Mouse (Mus musculus) intestine, embryonic 16.5 days (tissue): ENCODE measurements around the gene 4930583I09Rik. TPM values are rescaled to one million over a fixed set of nuclear protein-coding genes. Genes with fewer than 3 reads are reported as not detected.

Source experiments
- ATAC-seq: fragments of 200-750 bp; cut with Nextera tagmentation; 2 replicates; pipeline ENCODE4 v1.8.0; 2017; ENCODE audit warnings: moderate TSS enrichment, moderate library complexity
- H3K27ac ChIP-seq: fragments of 300-500 bp; sonication (generic); 2 replicates; pipeline ENCODE4 v1.5.1; 2014; ENCODE audit warnings: mild to moderate bottlenecking, low read length
- H3K27me3 ChIP-seq: fragments of 300-500 bp; sonication (generic); replicated peaks from 2 replicates; pipeline ENCODE4 v1.6.1; 2014; ENCODE audit warnings: low read length, control low read depth, mixed read lengths; ENCODE audit not compliant: control insufficient read depth, insufficient read depth
- H3K36me3 ChIP-seq: fragments of 300-500 bp; sonication (generic); 2 replicates; pipeline ENCODE4 v1.6.1; 2014; ENCODE audit warnings: low read length, control low read depth; ENCODE audit not compliant: control insufficient read depth, insufficient read depth
- H3K4me1 ChIP-seq: fragments of 300-500 bp; sonication (generic); 2 replicates; pipeline ENCODE4 v1.6.1; 2014; ENCODE audit warnings: low read length, control low read depth, mixed read lengths; ENCODE audit not compliant: control insufficient read depth, insufficient read depth
- H3K4me2 ChIP-seq: fragments of 300-500 bp; sonication (generic); 2 replicates; pipeline ENCODE4 v1.6.1; 2014; ENCODE audit warnings: low read depth, low read length, control low read depth
- H3K4me3 ChIP-seq: fragments of 300-500 bp; sonication (generic); 2 replicates; pipeline ENCODE4 v1.5.1; 2014; ENCODE audit warnings: mild to moderate bottlenecking, low read length
- H3K9ac ChIP-seq: fragments of 300-500 bp; sonication (generic); 2 replicates; pipeline ENCODE4 v1.6.1; 2014; ENCODE audit warnings: low read depth, low read length
- H3K9me3 ChIP-seq: fragments of 300-500 bp; sonication (generic); 2 replicates; pipeline ENCODE4 v1.6.1; 2016; ENCODE audit warnings: low read length, control low read depth; ENCODE audit not compliant: control insufficient read depth
- WGBS: fragments of 180-500 bp; shearing (Covaris S2); extraction: QIAGEN DNeasy Blood & Tissue Kit; methylation state at CpG from one replicate; pipeline ENCODE4 v1.1.7; 2014; 5-methylcytosine and 5-hydroxymethylcytosine counted together
- polyA plus RNA-seq: library from polyadenylated mRNA; unstranded; fragments of >200 nt; fragmentation: Nextera tagmentation; extraction: Ambion mirVana; gene quantifications from 2 replicates; pipeline ENCODE4 v1.2.1, GENCODE M21; 2015

4930583I09Rik gene
- polyA plus RNA-seq, 1 experiment from 2014 or later: not detected

DNA sequence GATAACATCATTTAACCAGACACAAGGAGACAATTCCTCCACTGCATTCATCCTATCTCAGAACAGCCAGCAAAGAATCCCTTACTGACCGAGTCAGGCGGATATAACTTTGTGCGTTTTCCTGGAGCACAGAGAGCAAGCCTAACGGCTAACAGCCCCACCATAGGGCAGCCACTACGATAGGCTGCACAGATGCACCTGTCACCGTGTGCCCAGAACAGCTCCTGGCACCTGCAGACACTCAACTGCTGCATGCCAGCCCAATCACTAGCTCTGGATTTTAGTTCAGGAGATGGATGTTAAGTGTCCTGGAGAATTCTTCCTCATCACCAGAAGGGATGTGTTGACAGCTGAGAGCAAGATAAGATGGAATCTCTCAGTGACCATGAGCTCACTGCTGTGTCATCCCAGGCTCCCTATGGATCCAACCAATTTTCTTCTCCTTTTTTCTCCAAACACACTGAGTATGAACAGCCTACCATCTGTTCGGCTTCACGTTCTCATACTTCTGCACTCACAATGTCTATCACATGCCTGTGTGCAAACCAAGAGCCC lies 29.8 kb downstream of the 4930583I09Rik start:
- no peak for ATAC-seq
- Histone ChIP-seq H3K4me3 (no peak overlapping the region), H3K9ac (no peak overlapping the region), H3K27ac (no peak overlapping the region), H3K4me2 (no peak overlapping the region), H3K27me3 (no peaks in the 10 kb centered on the region), H3K4me1 (no peaks in the 10 kb centered on the region), H3K9me3 (no peaks in the 10 kb centered on the region), H3K36me3 (no peaks in the 10 kb centered on the region)
- WGBS: 81% methylated on average over 8 of the region's 8 CpGs

DNA sequence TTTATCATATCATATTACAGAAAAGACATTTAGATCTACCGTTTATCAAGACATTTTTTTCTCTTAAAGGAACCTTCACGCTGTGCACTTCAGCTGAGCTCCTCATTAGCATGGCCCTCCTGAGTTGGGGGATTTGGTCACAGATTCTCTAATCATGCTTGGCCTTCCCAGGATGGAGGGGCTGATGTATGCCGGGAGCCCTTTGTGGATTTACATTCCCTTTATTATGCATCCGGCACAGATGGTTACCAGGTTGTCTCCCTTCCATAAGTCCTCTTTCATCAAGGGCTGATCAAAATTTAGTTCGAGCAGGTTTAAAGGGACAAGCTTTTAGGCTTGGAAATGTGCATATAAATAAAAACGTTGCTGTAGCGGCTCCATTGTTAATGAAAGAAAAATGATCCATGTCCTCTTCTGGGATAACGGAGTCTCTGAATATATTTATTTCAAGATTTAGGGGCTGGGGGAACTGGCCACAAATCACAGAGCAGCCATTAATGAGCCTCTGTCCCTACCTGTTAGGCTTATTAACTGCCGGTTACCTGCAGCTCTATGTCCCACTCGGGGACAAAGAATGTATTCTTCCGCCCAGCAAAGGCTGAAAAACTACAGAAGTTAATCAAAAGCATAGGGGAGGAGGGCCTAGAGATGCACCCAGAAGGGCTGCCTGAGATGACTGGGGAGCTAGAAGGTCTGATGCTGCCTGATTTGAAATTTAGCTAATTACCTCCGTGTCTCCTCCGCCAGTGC lies 31.3 kb downstream of the 4930583I09Rik start:
- Histone ChIP-seq H3K9ac (no peak overlapping the region), H3K27me3 (no peaks in the 10 kb centered on the region), H3K27ac (no peak overlapping the region), H3K9me3 (no peaks in the 10 kb centered on the region), H3K4me2 (no peak overlapping the region), H3K4me3 (no peak overlapping the region), H3K36me3 (no peaks in the 10 kb centered on the region), H3K4me1 (no peaks in the 10 kb centered on the region)
- ATAC-seq: no peak
- WGBS: 64% methylated on average over 13 of the region's 13 CpGs

DNA sequence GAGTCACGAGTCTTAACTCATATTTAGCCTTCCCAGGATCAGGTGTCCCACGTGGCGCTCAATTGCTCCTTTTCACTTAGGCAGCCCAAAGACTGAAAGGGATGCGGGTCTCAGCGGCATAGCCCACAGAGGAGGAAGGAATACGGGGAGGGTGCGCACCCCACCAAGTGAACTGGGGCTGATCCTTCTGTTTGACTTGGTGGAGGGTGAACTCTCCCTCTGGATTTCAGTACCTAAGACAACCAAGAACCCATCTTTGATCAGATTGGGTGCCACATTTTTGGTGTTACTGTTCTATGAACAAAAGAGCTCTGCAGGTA lies 33.0 kb downstream of the 4930583I09Rik start:
- ATAC-seq: no peak
- Histone ChIP-seq H3K27ac (no peak overlapping the region), H3K9me3 (no peaks in the 10 kb centered on the region), H3K36me3 (no peaks in the 10 kb centered on the region), H3K4me2 (no peak overlapping the region), H3K27me3 (no peaks in the 10 kb centered on the region), H3K4me3 (no peak overlapping the region), H3K4me1 (no peaks in the 10 kb centered on the region), H3K9ac (no peak overlapping the region)
- 63% methylated on average over 7 of the region's 7 CpGs for WGBS

DNA sequence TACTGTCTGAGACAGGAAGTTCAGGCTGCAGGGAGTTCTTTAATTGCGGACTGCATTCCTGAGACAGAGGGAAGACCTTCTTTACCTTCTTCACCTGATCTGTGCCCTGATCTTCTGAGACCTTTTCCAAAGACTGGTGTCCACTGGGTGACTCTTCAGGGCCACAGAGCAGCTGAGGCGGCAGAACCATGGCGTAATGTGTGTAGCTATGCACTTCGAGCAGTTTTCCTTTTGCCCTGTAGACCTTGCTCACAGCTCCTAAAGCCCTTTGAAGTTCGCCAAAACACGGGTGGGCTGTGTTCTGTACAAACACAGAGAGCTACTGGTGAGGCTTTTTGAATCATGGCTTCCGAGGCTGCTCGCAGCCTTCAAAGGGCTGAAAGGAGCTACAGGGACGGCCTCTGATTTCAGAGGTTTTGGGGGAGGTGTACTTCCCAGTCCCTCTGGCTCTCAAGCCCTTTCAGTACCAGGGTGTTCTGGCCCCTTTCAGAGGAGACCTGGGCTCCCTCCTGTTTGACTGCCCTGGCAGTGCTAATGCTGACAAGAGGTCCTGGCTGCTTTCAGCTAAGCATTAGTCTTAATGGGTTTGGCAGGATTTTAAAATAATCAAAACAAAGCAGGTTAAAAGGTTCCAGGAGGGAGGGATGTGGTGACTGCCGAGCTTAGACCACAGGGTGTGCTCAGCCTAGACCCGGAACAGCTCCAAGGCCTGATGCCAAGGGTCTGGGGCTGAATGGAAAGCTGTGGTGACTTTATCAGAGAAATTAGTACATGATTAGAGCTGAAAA lies 33.5 kb downstream of the 4930583I09Rik start:
- Histone ChIP-seq H3K27me3 (no peaks in the 10 kb centered on the region), H3K9me3 (no peaks in the 10 kb centered on the region), H3K4me2 (no peak overlapping the region), H3K36me3 (no peaks in the 10 kb centered on the region), H3K27ac (no peak overlapping the region), H3K4me1 (no peaks in the 10 kb centered on the region), H3K9ac (no peak overlapping the region), H3K4me3 (no peak overlapping the region)
- WGBS: 40% methylated on average over 11 of the region's 11 CpGs
- ATAC-seq: no peak

DNA sequence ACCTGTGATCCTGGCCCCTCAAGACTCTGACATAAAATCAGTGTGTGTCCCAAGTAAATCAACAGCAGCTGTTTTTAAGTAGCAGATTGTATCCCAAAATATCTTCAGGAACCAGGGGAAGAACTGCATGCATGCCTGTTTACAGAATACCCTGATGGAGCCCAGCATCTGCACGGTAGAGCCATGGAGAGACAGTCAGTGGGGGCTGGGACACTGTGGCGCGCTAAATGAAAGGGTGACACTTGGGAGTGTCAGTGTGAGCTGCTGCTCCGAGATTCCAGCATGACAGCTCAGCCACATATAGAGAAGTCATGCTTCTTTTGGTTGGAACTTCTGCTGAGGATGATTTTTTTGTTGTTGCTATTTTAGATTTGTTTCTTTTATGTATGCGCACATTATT lies 43.2 kb downstream of the 4930583I09Rik start:
- Histone ChIP-seq H3K9ac (no peak overlapping the region), H3K36me3 (no peaks in the 10 kb centered on the region), H3K4me3 (no peak overlapping the region), H3K4me2 (no peak overlapping the region), H3K9me3 (no peaks in the 10 kb centered on the region), H3K27ac (no peak overlapping the region), H3K27me3 (no peaks in the 10 kb centered on the region), H3K4me1 (no peaks in the 10 kb centered on the region)
- 74% methylated on average over 5 of the region's 5 CpGs for WGBS
- no peak for ATAC-seq

DNA sequence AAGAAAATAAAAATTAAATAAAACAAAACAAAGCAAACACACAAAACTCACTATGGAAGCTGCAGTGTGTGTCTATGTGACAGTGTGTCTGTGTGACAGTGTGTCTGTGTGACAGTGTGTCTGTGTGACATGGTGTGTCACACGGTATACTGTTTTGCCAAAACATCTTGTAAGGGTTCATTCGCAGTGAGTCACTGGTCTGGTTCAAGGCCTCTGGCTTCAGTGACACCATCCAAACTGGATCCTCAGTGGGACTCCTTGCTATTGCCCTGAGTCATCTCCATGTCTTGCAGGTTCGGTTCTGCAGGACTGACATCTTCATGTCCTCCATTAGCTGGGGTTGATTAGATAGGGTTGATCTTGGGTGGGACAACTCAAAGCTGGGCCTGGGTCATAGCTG lies 43.8 kb downstream of the 4930583I09Rik start:
- no peaks in the 10 kb centered on the region for H3K36me3 ChIP-seq
- H3K27me3 ChIP-seq: no peaks in the 10 kb centered on the region
- H3K4me3 ChIP-seq: no peak overlapping the region
- no peak overlapping the region for H3K9ac ChIP-seq
- H3K27ac ChIP-seq: no peak overlapping the region
- H3K4me2 ChIP-seq: no peak overlapping the region
- no peak for ATAC-seq
- H3K4me1 ChIP-seq: no peaks in the 10 kb centered on the region
- no peaks in the 10 kb centered on the region for H3K9me3 ChIP-seq
- WGBS: 93% methylated on average over 3 of the region's 3 CpGs

DNA sequence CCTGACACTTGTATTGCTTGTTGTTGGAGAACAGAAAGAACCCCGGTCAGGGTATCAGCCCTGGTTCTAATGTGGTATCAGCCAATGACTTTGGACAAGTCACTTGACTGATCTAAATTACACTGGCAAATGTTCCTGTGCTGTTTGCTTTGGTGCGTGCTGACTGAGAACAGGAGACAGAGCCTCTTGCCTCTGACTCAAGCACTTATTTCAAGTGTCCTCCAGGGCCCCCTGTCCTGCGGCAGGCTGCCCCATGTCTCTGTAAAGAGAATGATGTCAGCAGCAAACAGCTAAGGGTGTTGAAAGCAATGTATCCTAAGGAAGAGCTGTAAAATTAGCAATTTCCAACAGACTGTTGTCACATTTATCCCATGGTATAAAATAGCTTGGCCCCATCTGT lies 46.7 kb downstream of the 4930583I09Rik start:
- H3K27me3 ChIP-seq: no peaks in the 10 kb centered on the region
- H3K4me3 ChIP-seq: no peak overlapping the region
- no peaks in the 10 kb centered on the region for H3K9me3 ChIP-seq
- no peak overlapping the region for H3K9ac ChIP-seq
- no peaks in the 10 kb centered on the region for H3K36me3 ChIP-seq
- 54% methylated on average over 3 of the region's 3 CpGs for WGBS
- ATAC-seq: no peak
- no peak overlapping the region for H3K27ac ChIP-seq
- no peaks in the 10 kb centered on the region for H3K4me1 ChIP-seq
- H3K4me2 ChIP-seq: no peak overlapping the region

DNA sequence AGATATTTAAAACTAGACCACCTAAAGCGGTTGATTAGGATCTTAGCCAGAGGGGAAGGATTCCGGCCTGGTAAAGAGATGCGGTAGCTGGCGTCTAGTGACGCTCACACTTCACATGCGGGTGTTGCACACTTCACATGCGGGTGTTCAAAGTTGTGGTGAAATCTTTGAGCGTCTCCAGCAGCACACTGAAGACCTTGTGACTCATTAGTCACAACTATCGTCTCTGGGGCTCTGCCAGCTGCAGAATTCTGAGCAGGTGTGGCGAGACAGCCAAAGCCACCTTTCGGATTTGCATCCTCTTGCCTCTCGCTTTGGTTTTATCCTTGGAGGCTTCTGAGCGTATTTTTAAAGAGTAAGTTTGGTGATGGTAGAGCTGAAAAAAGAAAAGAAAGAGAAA lies 47.6 kb downstream of the 4930583I09Rik start:
- Histone ChIP-seq H3K27ac (no peak overlapping the region), H3K4me1 (no peaks in the 10 kb centered on the region), H3K4me2 (no peak overlapping the region), H3K27me3 (no peaks in the 10 kb centered on the region), H3K9ac (no peak overlapping the region), H3K9me3 (no peaks in the 10 kb centered on the region), H3K4me3 (no peak overlapping the region), H3K36me3 (no peaks in the 10 kb centered on the region)
- ATAC-seq: no peak
- WGBS: 92% methylated on average over 13 of the region's 13 CpGs

DNA sequence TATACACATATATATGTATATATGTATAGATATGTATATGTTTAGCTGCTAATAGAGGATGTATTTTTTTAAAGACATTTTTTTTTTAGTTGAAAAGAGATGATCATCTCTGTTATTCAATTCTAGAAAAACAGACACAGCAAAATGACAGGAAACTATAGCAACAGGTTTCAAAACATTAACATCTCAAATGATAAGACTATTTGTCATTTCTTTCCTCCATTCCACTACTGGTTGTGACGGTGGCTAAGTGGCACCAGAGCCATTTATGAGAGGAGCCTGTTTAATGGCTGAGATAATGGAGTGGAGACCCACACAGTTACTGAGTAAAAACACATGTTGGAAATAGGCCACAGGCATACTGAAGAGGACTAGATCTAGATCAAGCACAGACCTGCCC lies 49.9 kb downstream of the 4930583I09Rik start:
- 42% methylated on average over 1 of the region's 1 CpGs for WGBS
- Histone ChIP-seq H3K4me2 (no peak overlapping the region), H3K4me1 (no peaks in the 10 kb centered on the region), H3K9ac (no peak overlapping the region), H3K27me3 (no peaks in the 10 kb centered on the region), H3K36me3 (no peaks in the 10 kb centered on the region), H3K9me3 (no peaks in the 10 kb centered on the region), H3K4me3 (no peak overlapping the region), H3K27ac (no peak overlapping the region)
- ATAC-seq: no peak
